Mouse (Mus musculus) limb, embryonic 14.5 days (tissue): ENCODE measurements around the gene Atrnl1. TPM values are rescaled to one million over a fixed set of nuclear protein-coding genes. Genes with fewer than 3 reads are reported as not detected.
"Not testable (repeated sequence)": the region's sequence is repeated elsewhere in the genome, so short reads cannot be mapped to it uniquely, and the experiment has no call there.

ENCODE experiments used
- ATAC-seq: fragments of 200-750 bp; cut with Nextera tagmentation; 2 replicates; pipeline ENCODE4 v1.8.0; 2017; ENCODE audit warnings: low read depth, moderate number of reproducible peaks, moderate TSS enrichment; ENCODE audit not compliant: low FRiP score
- DNase-seq: peaks from one replicate; pipeline ENCODE4 v3.0.0-alpha.2; 2015; ENCODE audit warnings: low spot score
- H3K27ac ChIP-seq: fragments of 300-500 bp; sonication (generic); replicated peaks from 2 replicates; pipeline ENCODE4 v1.5.1; 2014; ENCODE audit warnings: low read depth, mild to moderate bottlenecking, low read length, moderate library complexity, mixed read lengths
- H3K27me3 ChIP-seq: fragments of 300-500 bp; sonication (generic); 2 replicates; pipeline ENCODE4 v1.6.1; 2014; ENCODE audit warnings: low read length, mixed read lengths; ENCODE audit not compliant: control insufficient read depth, insufficient read depth
- H3K36me3 ChIP-seq: fragments of 300-500 bp; sonication (generic); 2 replicates; pipeline ENCODE4 v1.6.1; 2014; ENCODE audit warnings: mild to moderate bottlenecking, low read length, moderate library complexity, mixed read lengths; ENCODE audit not compliant: control insufficient read depth, insufficient read depth
- H3K4me1 ChIP-seq: fragments of 300-500 bp; sonication (generic); 2 replicates; pipeline ENCODE4 v1.6.1; 2014; ENCODE audit warnings: antibody characterized with exemption, low read length, mixed read lengths; ENCODE audit not compliant: control insufficient read depth, insufficient read depth
- H3K4me2 ChIP-seq: fragments of 300-500 bp; sonication (generic); replicated peaks from 2 replicates; pipeline ENCODE4 v1.6.1; 2014; ENCODE audit warnings: low read depth, mild to moderate bottlenecking, low read length, moderate library complexity; ENCODE audit not compliant: severe bottlenecking
- H3K4me3 ChIP-seq: fragments of 300-500 bp; sonication (generic); replicated peaks from 2 replicates; pipeline ENCODE4 v1.5.1; 2014; ENCODE audit warnings: low read length
- H3K9ac ChIP-seq: fragments of 300-500 bp; sonication (generic); 2 replicates; pipeline ENCODE4 v1.6.1; 2014; ENCODE audit warnings: mild to moderate bottlenecking, low read depth, low read length, moderate library complexity; ENCODE audit not compliant: severe bottlenecking
- H3K9me3 ChIP-seq: fragments of 300-500 bp; sonication (generic); 2 replicates; pipeline ENCODE4 v1.6.1; 2016; ENCODE audit warnings: low read length; ENCODE audit not compliant: control insufficient read depth
- POLR2A ChIP-seq: fragments of 200-500 bp; IDR thresholded peaks from 2 replicates; pipeline ENCODE4 v1.8.0; 2012; ENCODE audit warnings: inconsistent platforms, mild to moderate bottlenecking, moderate library complexity, borderline replicate concordance; ENCODE audit not compliant: insufficient read depth, insufficient read length; ENCODE audit errors: extremely low read depth
- WGBS: fragments of 180-500 bp; shearing (Covaris S2); extraction: QIAGEN DNeasy Blood & Tissue Kit; methylation state at CpG from one replicate; pipeline ENCODE4 v1.1.7; 2014; 5-methylcytosine and 5-hydroxymethylcytosine counted together
- polyA plus RNA-seq, 2 experiments: library from polyadenylated mRNA; depleted of rRNA in 1 of 2; stranded (reverse) in 1 of 2; unstranded in 1 of 2; fragments of >200 nt; fragmentation: Nextera tagmentation in 1 of 2; extraction: Ambion mirVana in 1 of 2; gene quantifications; 2 replicates each; pipeline versions ENCODE4 v1.2.1 to v1.2.3; 2012 to 2014

Gene Atrnl1
- polyA plus RNA-seq, 2 experiments, result 7.7 to 19.9 TPM

DNA sequence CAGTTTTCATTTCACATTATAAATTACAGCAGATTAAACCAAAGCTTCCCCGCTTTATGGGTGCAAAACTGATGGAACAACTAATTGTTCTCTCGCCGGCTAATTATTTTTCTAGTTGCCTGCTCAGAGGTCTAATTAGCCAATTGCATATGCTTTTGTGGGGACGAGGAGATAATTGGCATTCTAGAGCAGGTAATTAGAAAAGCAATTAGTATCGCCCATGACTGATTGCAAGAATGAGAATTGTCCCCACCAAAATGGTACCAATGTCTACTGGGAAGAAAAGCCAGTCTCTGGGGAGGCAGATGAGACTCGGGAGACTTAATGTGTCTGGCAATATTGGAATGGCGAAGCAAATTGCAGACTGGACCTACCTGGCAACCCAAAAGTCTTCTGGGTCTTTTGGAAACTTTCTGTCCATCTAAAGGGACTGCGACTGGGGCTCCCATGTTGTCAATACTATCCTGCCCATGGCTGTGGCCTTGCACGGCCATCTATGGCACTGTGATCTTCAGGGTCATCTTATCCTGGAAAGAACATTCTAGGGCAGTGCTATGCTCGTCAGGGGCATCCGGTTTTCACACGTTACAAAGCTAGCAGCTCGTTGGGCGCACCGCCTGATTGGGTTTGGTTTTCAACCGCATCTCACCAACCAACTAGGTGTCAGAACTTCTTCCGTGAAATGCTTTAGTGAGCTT is 377.0 kb downstream of the Atrnl1 start:
- Histone ChIP-seq H3K27ac (no peak overlapping the region), H3K36me3 (no peaks in the 10 kb centered on the region), H3K4me3 (no peak overlapping the region), H3K4me1 (no peaks in the 10 kb centered on the region), H3K27me3 (no peaks in the 10 kb centered on the region), H3K4me2 (no peak overlapping the region), H3K9me3 (no peaks in the 10 kb centered on the region), H3K9ac (no peak overlapping the region)
- no peak for TF ChIP-seq POLR2A
- ATAC-seq (no peak), DNase-seq (no peak)
- 86% methylated on average over 17 of the region's 17 CpGs for WGBS

DNA sequence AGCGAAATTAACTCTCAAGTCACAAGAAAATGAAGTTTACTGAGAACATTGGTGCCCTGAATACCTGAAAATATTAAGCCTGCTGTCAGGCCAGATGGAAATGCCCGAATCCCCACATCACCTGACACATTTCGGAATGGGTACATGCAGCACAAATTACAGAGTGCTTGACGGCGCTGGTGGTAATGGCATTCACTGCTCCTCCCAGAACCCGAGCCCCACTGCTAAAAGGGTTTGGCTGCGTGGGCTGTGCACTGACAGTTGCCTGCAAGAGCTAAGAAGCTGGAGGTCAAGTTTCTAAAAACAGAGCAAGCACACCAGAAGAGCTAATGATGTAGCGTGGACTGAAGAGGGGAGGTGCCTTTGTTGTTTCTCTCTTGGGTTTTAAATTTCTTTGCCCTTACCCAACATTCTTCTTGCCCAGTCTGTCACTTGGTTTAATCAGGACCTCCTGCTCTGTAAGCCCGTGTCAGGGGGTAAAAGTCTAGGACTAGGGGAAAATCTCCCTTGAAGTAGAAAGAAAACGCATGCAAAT is 377.8 kb downstream of the Atrnl1 start:
- Histone ChIP-seq H3K9me3 (no peaks in the 10 kb centered on the region), H3K4me2 (no peak overlapping the region), H3K27ac (no peak overlapping the region), H3K4me1 (no peaks in the 10 kb centered on the region), H3K36me3 (no peaks in the 10 kb centered on the region), H3K9ac (no peak overlapping the region), H3K4me3 (no peak overlapping the region), H3K27me3 (no peaks in the 10 kb centered on the region)
- 55% methylated on average over 10 of the region's 10 CpGs for WGBS
- no peak for TF ChIP-seq POLR2A
- DNase-seq (no peak), ATAC-seq (no peak)

DNA sequence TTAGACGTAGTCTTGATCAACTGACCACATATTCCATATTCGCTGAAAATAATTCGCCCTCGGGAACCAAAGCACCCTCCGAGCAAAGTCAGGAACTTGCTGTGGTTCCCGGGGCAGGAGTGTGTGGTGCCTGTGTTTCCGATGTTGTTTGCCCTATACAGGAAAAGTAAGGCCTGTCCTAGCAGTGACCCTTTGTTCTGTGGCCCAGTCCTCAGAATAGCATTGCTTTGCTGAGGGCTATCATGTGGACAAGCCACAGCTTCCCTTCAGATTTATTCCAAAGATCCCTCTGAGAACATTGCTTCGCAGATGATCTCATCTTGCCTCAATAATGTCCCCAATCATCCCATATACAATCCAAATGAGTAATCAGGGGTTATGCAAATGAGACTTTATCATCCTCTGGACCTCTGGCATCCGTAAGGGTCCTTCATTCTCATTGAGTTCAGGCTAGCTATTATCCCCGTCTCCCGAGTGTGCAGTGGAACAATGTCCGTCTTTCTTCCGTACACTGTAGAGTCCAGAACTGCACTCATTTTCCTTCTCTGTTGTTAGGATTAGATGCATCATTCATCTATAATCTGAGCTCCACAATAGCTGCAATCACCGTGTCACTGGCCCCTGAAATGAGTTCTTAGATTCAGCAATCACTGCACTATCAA is 380.4 kb downstream of the Atrnl1 start:
- H3K4me2 ChIP-seq, result no peak overlapping the region
- H3K9ac ChIP-seq, result no peak overlapping the region
- no peaks in the 10 kb centered on the region for H3K27me3 ChIP-seq
- H3K36me3 ChIP-seq, result no peaks in the 10 kb centered on the region
- no peaks in the 10 kb centered on the region for H3K9me3 ChIP-seq
- no peak overlapping the region for H3K4me3 ChIP-seq
- no peaks in the 10 kb centered on the region for H3K4me1 ChIP-seq
- 90% methylated on average over 14 of the region's 14 CpGs for WGBS
- DNase-seq (no peak), ATAC-seq (no peak)
- TF ChIP-seq POLR2A, result no peak
- H3K27ac ChIP-seq, result no peak overlapping the region

DNA sequence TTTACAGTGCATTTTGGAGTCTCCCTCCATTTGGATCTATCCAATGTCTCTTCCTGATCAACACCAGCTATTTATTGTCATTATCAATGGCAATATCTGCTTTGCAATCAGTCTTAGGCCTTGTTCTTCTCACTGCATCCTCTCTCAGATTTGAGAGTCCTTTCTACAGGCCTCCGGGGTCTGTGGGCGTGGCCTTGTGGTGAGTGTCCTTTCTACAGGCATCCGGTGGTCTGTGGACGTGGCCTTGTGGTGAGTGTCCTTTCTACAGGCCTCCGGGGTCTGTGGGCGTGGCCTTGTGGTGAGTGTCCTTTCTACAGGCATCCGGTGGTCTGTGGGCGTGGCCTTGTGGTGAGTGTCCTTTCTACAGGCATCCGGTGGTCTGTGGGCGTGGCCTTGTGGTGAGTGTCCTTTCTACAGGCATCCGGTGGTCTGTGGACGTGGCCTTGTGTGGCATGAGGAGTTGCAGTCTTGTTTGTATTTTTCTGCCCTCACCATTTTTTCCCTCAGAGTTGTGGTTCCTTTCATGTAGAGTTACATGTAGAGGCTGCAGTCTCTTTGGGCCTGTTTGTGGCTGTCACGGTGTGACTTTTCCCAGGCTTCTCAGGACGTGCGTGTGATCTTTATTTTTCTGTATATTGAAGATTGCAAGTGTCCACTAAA is 383.5 kb downstream of the Atrnl1 start:
- ATAC-seq, H3K4me2 ChIP-seq, H3K9ac ChIP-seq, H3K36me3 ChIP-seq, DNase-seq, H3K4me3 ChIP-seq, H3K27me3 ChIP-seq, H3K4me1 ChIP-seq, H3K9me3 ChIP-seq, H3K27ac ChIP-seq: not testable (repeated sequence)
- WGBS, result 93% methylated on average over 15 of the region's 15 CpGs

DNA sequence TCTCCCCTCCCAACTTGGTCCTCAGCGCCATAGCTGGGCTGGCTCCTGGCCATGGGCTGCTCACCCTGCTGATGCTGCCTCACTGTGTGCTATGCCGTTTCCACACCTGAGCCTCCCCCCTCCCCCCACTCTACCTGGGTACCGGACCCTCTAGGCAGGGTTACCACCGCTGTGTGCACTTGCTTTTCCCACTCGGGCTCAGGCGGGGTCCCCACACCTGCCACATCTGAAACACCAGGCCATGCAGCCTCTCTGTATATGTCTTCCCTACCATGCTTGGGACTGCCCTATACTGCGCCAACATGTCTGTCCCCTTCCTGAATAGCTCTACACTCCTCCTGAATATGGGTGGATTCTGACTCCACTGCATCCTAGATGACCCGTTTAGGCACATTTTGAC is 384.2 kb downstream of the Atrnl1 start:
- no peak for ATAC-seq
- no peaks in the 10 kb centered on the region for H3K27me3 ChIP-seq
- DNase-seq, result no peak
- no peaks in the 10 kb centered on the region for H3K4me1 ChIP-seq
- H3K4me2 ChIP-seq, result no peak overlapping the region
- WGBS, result 97% methylated on average over 8 of the region's 8 CpGs
- no peak for TF ChIP-seq POLR2A
- no peaks in the 10 kb centered on the region for H3K36me3 ChIP-seq
- H3K4me3 ChIP-seq, result no peak overlapping the region
- no peak overlapping the region for H3K9ac ChIP-seq
- no peaks in the 10 kb centered on the region for H3K9me3 ChIP-seq
- no peak overlapping the region for H3K27ac ChIP-seq
